Mouse (Mus musculus): ENCODE results near the gene Adh6a. TPM values are rescaled to one million over a fixed set of nuclear protein-coding genes. Genes with fewer than 3 reads are reported as not detected.

Gene Adh6a
- total RNA-seq (2014; fragmentation: Nextera tagmentation): not detected in 2 replicates
- total RNA-seq (2017): not detected in 2 replicates

- no peak for ATAC-seq (replicated peaks; ENCODE audit: poor library complexity, severe bottlenecking)
Observed at GRCm38 (mm10) chr3:138312965-138313364, at the start of gene Adh6a. Adh6a (plus strand) TSS chr3:138313286.

- ATAC-seq (replicated peaks; ENCODE audit: poor library complexity, severe bottlenecking): no peak
Observed at GRCm38 (mm10) chr3:138264648-138265047, 48.4 kb upstream of the Adh6a start.

DNA sequence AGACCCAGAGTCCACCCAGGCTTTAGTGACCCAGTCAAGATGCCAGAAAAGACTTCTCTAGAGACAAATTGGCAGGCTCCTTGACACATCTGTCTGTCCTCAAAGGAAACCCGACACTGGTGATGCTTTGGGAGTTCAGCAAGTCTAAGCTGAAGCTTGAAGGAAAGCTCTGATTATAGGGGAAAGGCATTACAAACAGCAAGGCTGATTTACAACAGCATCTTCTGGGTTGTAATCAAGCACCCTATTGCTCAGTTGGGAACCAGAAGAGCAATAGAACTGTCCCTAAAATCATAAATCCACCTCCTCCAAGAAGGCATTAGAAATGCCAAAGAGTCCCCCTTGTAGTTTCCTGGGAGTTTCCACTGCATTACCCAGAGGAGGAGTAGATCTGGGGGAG lies 42.6 kb upstream of the Adh6a start:
- ATAC-seq (replicated peaks; ENCODE audit: poor library complexity, severe bottlenecking): no peak

- no peak for ATAC-seq (replicated peaks; ENCODE audit: poor library complexity, severe bottlenecking)
Observed at GRCm38 (mm10) chr3:138271297-138271696, 41.8 kb upstream of the Adh6a start.

DNA sequence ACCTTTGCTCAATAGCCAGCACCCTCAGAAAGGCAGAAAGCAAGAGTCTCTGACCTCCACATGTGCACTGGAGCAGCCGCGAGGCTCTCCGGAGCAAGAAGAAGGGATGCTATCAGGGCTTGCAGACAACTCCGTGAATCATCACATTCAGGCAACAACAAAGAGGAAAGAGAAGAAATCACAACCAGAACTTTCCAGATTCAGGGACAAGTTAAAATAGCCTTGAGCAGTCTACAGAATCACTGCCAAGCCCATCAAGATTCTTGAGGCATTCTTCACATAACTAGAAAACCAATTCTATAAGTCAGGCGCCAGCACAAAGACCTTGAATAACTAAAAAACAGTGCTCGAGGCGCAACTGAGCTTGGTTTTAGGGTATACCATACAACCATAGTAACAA lies 40.0 kb upstream of the Adh6a start:
- no peak for ATAC-seq (replicated peaks; ENCODE audit: poor library complexity, severe bottlenecking)

GRCm38 (mm10) chr3:138275100-138275499 lies 38.0 kb upstream of the Adh6a start:
- ATAC-seq (replicated peaks; ENCODE audit: poor library complexity, severe bottlenecking): no peak

DNA sequence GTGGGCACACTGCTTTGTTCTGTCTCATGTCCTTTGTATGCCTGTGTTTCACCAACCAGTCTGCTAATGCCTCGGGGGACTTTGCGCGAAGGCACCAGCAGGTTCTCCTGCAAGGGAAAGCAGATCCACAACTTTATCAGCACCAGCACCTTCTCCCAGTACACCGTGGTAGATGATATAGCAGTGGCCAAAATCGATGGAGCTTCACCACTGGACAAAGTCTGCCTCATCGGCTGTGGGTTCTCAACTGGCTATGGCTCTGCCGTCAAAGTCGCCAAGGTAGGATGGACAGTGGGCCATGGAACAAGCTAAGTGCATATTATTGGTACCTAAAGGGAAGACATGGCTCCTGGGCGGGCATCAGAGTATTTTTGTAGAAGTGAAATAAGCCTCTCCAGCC lies 30.5 kb upstream of the Adh6a start:
- ATAC-seq (replicated peaks; ENCODE audit: poor library complexity, severe bottlenecking): no peak

DNA sequence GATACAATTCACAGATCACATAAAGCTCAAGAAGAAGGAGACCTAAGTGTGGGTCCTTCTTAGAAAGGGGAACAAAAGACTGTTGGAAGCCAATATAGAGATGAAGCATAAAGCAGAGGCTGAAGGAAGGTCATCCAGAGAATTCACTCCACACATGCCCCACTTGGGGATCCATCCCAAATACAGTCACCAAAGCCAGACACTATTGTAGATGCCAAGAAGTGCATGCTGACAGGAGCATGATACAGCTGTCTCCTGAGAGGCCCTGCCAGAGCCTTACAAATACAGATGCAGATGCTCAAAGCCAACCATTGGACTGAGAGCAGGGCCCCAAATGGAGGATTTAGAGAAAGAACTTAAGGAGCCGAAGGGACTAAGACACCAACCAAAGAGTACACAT lies 29.3 kb upstream of the Adh6a start:
- no peak for ATAC-seq (replicated peaks; ENCODE audit: poor library complexity, severe bottlenecking)

GRCm38 (mm10) chr3:138285986-138286385 lies 27.1 kb upstream of the Adh6a start:
- no peak for ATAC-seq (replicated peaks; ENCODE audit: poor library complexity, severe bottlenecking)

GRCm38 (mm10) chr3:138287686-138288085 lies 25.4 kb upstream of the Adh6a start:
- ATAC-seq (replicated peaks; ENCODE audit: poor library complexity, severe bottlenecking): no peak

- no peak for ATAC-seq (replicated peaks; ENCODE audit: poor library complexity, severe bottlenecking)
Observed at GRCm38 (mm10) chr3:138290672-138291071, 22.4 kb upstream of the Adh6a start.

DNA sequence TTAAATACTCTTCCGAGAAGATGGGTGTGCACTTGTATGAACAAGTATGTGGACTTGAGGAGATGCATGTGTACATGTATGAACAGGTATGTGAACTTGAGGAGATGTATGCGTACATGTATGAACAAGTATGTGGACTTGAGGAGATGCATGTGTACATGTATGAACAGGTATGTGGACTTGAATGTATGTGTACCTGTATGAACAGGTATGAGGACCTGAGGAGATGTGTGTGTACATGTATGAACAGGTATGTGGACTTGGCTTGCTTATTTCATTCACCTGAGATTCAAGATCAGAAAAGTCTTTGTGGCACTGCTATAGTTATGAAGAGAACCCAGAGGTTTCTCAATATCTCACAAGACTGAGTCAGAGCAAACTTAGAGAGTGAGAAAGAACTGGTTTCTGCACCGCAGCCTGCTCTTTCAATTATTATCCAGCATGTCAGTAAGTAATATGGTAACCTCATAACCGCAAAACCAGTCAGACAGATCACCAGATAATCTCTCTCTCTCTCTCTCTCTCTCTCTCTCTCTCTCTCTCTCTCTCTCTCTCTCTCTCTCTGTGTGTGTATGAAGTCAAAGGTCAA lies 21.5 kb upstream of the Adh6a start:
- no peak for ATAC-seq (replicated peaks; ENCODE audit: poor library complexity, severe bottlenecking)

DNA sequence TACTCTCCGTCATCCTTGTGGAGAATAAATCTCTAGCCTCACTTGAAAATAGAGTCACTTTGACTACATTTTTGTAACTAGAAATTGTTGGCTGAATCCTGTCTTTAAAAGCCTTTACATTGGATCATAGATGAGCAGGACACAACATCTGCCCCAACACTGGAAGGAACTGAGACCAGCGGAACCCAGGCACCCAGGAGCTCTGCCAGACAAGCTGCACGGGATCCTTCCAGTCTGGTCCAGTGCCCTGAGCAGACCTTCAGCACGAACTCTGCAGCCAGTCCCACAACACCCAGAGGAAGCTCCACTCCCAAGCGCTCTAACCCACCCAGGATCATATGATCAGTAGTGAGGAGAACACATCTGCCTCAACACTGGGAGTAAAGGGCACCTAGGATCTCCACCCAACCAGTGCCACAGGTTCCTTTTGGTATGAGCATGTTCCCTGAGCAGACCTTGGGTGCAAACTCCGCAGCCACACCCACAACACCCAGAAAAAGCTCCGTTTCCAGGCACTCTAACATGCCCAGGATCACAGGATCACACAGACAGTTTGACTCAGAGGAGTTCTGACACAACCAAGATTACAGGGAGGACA lies 19.7 kb upstream of the Adh6a start:
- no peak for ATAC-seq (replicated peaks; ENCODE audit: poor library complexity, severe bottlenecking)

DNA sequence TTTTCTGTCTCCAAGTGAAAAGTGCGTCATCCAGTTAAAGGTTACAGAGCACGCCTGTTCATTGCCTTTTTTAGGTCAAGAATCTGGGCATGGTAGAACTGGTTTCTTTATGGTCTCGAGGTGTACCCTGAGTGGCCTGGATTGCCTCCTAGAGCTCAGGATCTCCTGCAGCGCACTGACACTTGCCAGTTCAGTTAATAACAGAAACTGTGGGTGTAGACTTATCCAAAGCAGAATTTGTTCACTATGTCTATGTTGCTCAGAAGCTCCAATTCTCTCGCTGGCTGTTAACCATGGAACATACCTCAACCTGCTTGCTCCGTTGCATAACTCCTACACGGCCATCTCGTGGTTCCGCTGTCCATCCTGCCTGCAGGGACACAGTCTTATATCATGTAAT lies 13.0 kb upstream of the Adh6a start:
- no peak for ATAC-seq (replicated peaks; ENCODE audit: poor library complexity, severe bottlenecking)

GRCm38 (mm10) chr3:138302676-138303075 lies 10.4 kb upstream of the Adh6a start:
- no peak for ATAC-seq (replicated peaks; ENCODE audit: poor library complexity, severe bottlenecking)

DNA sequence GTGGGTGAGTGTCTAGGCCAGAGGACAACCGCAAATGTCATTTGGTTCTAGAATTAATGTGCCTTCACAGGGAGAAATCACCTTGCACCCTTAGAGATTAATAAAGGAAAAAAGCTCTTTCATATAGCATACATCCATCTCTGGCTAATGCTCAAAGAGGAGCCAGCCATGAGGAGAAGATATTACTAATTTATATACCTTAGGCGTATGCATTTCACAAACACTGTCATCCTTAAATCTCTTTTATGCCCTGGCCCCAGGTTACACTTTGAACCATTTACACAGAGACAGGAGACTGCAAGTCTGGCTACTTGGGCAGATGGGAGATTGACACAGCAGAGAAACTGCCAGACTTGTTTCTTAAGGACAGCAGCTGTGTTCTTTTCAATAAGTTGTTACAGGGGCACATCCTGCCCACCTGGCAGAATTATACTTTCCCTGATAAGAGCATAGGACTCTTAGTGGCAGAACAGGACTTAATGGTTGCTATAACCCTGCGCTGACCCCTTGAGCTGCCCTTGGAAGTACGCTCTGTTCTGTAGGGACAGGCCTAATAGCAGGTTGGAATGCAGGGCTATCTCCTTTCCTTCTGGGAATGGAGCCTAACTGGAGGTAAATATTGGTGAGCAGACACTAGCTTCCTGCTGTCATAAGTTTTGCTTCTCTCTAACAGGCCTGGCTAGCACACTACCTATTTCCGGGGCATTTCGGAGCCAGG lies 9.2 kb upstream of the Adh6a start:
- no peak for ATAC-seq (replicated peaks; ENCODE audit: poor library complexity, severe bottlenecking)

- ATAC-seq (replicated peaks; ENCODE audit: poor library complexity, severe bottlenecking): no peak
Observed at GRCm38 (mm10) chr3:138304489-138304871, 8.6 kb upstream of the Adh6a start.

DNA sequence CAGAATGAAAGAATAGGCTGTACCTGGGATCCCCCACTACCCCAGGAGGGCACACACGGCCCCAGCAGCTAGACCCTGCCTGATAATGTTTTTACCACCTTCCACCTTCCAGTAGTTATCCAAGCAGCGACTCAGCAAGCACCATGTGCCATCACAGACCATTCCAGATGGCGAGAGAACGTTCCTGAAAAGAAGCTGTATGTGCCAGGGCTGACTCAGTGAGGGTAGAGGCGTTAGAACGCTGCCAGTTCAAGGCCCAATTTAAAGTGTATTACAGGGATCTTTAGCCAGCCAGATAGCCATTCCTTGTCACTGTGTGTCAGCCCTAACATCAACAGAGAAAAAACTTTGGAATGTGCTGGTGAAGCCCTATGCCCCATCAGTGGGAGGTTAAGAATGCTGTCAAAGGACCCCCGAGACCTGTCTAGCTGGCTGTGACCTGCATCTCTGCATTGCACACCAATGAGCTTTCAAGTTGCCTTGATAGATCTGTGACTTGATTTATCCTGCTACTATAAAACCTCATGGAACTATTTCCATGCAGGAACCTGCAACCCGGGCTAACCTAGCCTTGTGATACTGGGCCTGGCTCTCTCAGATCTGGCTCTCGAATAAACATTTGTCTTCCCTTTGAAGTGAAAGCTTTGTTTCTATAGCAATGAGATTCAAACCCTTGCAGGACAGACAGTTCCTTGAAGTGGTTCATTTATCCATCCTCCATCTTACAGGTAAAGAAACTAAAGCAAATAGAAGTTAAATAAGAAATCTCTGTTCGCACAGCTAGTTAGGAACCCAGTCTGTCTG lies 7.4 kb upstream of the Adh6a start:
- ATAC-seq (replicated peaks; ENCODE audit: poor library complexity, severe bottlenecking): no peak

DNA sequence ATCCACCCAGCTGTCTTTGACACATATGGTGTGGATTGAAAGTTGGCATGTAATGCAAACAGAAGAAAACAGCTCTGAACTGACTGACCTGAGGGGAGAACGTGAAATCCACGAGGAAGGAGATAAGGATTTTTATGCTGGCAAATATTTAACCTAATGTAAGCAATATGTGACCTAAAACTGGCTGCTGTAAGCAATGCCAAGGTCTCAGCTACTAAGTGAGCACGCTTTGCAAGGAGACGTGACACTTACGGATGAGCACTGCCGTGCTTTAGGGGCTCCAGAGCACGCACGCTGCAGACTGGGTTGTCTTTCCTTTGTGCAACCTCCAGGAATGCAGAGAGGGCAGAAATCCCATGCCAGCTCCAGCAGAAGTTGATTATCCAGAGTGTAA lies 6.8 kb upstream of the Adh6a start:
- ATAC-seq (replicated peaks; ENCODE audit: poor library complexity, severe bottlenecking): no peak

DNA sequence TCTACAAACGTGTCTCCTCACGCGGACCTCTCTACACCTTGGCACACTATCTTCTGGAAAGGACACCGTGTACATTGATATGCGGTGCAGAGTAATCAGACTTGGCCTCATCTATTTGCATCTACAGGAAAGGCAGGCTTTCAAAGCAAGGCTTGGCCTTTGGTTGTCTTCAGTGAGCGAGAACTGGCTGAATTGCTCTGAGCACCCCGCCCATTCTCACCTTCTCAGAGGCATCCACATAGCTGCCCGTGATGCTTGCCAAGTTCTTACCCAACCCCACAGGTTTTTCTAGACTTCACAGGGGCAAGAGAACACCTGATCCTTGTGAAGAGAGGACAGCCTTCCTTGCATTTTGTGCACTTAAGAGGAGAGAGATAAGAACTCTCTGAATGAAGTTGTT lies 3.2 kb upstream of the Adh6a start:
- ATAC-seq (replicated peaks; ENCODE audit: poor library complexity, severe bottlenecking): no peak

DNA sequence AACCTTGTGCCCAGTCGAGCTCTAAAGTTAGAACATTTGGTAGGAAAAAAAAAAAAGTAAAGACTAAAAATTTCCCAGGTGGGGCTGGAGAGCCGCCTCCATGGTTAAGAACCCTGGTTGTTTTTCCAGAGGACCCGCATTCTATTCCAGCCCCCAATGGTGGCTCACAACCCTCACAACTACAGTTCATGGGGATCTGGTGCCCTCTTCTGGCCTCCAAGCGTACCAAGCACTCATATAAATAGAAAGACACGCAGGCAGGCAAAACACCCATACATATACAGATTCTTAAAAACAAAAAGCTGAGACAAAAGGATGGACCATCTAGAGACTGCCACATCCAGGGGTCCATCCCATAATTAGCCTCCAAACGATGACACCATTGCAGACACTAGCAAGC lies 2.1 kb upstream of the Adh6a start:
- no peak for ATAC-seq (replicated peaks; ENCODE audit: poor library complexity, severe bottlenecking)

Measured in granulocyte monocyte progenitor cell, adult 5-6 weeks (primary cell).